Mouse (Mus musculus) adrenal gland, adult 10 weeks (tissue): Measurements from ENCODE around the gene Nt5c1b. TPM values are rescaled to one million over a fixed set of nuclear protein-coding genes. Genes with fewer than 3 reads are reported as not detected.

ENCODE experiments used
- polyA plus RNA-seq: library from polyadenylated mRNA; stranded (reverse); fragments of 350-450 nt; fragmentation: Illumina TruSeq; extraction: RNeasy Lipid Tissue Mini Kit (QIAGEN cat#74804); gene quantifications from one replicate; pipeline ENCODE4 v1.2.3, GENCODE M21; 2014; ENCODE audit warnings: low read depth, low replicate concordance

The Nt5c1b gene
- polyA plus RNA-seq: not detected

GRCm38 (mm10) chr12:10369673-10370072 is at the start of gene Nt5c1b:
TSS of gene Nt5c1b (plus strand) at chr12:10369973.

DNA sequence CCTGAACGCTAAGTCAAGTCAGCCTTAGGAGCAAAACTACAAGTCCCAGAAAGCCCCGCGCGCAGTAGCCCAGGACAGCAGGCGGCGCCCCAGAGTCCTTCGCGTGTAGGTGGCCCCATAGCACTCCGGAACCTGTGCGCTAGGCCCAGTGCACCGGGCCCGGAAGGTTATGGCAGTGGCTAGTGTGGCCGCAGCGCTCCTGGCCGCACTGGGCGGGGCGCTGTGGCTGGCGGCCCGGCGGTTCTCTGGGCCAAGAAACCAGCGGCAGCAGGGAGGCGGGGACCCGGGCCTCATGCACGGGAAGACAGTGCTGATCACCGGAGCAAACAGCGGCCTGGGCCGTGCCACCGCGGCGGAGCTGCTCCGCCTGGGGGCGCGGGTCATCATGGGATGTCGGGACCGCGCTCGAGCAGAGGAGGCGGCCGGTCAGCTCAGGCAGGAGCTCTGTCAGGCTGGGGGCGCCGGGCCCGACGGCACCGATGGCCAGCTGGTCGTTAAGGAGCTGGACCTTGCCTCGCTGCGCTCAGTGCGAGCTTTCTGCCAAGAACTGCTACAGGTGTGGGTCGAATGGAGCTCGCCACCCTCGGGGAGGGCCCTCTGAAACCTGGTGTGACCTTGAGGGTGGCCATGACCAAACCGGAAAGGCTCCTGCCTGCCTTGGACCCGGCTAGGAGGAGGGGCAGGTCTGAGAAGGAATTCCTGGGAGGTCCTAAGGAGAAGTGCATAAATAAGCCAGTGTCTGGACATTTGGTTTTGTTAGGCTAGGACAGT is 21.1 kb downstream of the Nt5c1b start, which contains the start of gene Rdh14:
Gene Rdh14 (plus strand): TSS at position 102 of the 771 bp plus-strand sequence.

Other genes with a start within 250 kb of the Nt5c1b start
- gene Rdh14, start 20.8 kb downstream of the Nt5c1b start, polyA plus RNA-seq: 98.1 TPM